Mouse (Mus musculus) mesoderm, embryonic 11.5 days (tissue): ENCODE measurements at regions not wholly inside any gene's neighbourhood (a gene's known extent, or its start where the extent isn't known, plus 50 kb on each side); places are given as distances from the start of the nearest gene placed in this dataset.

Source experiments
- DNase-seq: peaks from one replicate; pipeline ENCODE4 v3.0.0-alpha.2; 2012; ENCODE audit warnings: low read depth, low spot score

DNA sequence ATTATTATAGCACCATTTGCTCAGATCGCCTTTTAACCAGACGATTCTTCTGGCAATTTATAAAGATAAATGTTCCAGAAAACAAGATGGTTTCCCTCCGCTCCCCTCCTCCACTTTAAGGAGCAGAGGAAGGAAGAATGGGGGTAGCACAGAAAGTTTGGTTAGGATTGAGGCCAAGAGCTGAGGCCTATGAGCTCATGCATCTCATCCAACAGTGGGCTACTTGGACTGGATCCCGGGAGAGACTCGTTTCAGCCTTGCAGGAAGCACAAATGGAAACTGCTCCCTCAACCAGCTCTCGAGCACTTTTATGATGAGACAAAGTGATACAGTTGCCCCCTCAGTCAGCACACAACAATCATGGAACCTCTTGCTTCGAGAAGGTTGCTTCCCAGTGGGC, 97.9 kb upstream of the Irx3 start:
- DNase-seq = no peak

DNA sequence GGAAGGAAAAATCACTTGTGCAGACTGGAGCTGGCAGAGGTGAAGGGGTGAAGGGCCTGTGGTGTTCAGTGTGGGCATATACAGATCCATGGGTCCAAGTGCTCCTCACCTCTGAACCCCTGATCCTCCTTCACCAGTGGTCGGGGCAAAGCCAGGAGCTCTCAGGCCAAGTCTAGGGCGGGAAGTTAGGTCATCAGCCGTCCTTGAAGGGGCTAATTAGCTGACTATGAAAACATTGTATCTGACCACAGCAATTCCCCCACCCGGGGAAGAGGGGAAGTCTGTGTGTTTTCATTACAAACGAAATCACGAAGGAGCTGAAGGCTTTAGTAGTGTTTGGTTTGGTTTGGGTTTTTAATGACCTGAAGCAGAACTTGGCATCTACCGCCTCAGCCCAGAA, 95.5 kb upstream of the Irx3 start:
- DNase-seq = no peak

- DNase-seq = no peak
Measured at GRCm38 (mm10) chr8:91895987-91896386, 94.1 kb upstream of the Irx3 start.

GRCm38 (mm10) chr8:91884862-91885261, 83.0 kb upstream of the Irx3 start:
- no peak for DNase-seq

GRCm38 (mm10) chr8:91884325-91884724, 82.5 kb upstream of the Irx3 start:
- no peak for DNase-seq

- DNase-seq = no peak
Measured at GRCm38 (mm10) chr8:91883012-91883411, 81.1 kb upstream of the Irx3 start.

DNA sequence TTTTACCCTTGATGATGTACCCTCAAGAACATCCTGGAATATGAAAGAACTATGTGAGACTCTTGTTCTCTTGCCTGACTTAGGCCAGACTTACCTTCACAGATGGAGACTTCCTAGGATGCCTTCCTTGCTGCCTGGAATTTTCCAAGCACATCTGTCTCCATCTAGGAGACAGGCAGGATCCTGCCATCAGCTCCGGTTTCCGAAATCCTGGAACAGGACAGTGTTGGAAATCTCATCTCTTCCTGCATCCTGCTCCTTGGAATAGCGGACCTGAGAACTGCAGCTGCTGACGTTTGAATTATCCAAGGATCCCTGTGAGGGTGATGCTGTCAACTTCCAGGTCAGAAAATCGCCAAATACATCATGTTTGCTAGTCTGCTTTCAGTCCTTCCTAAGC, 77.0 kb upstream of the Irx3 start:
- no peak for DNase-seq

DNA sequence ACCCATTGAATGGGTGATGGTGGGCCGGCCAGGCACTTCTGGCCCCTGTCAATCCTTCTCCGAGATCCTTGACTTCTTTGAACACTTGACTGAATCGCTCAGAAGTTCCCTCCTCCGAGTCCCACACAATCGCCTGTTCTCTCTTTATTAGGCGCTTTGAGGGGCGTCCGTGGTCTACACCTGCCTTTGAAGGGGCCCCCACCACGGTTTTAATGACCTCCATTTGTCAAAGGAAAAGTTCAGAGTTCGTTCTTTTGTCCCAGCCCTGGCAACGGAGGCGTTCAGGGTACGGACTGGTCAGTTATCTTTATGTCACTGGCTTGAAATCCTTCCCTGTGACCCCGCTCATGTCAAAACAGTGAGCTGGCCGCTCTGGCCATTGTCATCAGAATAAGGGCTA, 74.3 kb upstream of the Irx3 start:
- DNase-seq = peak; percentile 48

GRCm38 (mm10) chr8:91873232-91873631, 71.4 kb upstream of the Irx3 start:
- DNase-seq = no peak

DNA sequence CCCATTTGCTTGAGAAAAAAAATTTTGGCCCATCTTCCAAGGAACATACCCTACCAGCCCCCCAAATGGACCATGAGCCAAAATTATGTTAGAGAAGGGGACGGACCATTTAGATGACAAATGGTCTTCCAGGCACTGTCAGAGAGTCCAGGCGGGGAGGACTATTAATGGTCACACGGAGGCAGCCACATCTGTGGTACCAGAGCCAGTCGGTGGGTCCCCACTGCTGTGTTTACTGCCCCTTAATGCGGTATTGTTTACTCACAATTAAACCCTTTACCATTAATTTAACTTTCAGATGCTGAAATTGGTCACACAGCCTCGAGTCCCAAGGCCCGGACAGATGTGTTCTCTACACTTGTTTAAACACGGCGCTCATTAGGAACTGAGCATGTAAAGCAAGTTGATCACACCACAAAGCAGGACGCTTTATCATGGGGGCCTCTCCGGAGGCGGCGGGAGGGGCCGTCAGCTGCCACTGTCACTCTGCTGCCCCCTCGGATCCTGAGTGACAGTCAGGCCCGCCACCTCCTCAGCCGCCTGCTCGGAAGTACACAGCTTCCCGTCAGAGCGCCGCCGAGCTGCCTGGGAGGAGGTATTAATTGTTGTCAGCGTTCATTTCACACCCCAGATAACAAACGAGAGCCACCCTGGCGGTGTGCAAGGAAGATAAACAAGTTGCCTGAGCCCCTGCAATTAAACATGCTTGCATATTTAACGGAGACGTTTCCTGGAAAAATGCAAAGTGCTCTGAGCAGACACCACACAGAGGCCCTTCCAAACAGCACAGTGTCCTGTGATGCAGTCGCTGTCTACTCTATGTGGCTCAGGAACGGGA, 70.6 kb upstream of the Irx3 start:
- DNase-seq = peak; percentile 37

GRCm38 (mm10) chr8:91867069-91867468, 65.2 kb upstream of the Irx3 start:
- peak; percentile 54 for DNase-seq

DNA sequence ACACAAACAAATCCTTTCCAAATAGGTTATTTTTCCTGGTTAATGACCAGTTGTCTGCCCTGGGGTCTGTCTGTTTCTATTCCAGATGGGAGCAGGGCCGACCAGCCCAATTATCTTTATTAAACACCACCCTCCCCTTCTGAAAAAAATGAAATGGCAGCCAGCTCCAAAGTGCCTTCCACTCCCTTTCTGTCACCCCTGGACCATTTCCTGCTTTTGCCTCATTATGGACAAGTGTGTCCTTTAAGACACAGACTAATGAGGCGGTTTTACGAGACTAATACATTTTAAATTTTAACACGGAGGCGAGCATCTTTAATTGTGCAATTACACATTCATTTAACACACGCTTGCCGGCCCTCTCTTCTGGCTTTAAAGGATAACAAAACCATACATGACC, 64.2 kb upstream of the Irx3 start:
- DNase-seq = no peak

- no peak for DNase-seq
Measured at GRCm38 (mm10) chr8:91865361-91865760, 63.5 kb upstream of the Irx3 start.

GRCm38 (mm10) chr8:91863505-91863904, 61.6 kb upstream of the Irx3 start:
- DNase-seq = no peak

- DNase-seq = no peak
Measured at GRCm38 (mm10) chr8:91855881-91856280, 54.0 kb upstream of the Irx3 start.

DNA sequence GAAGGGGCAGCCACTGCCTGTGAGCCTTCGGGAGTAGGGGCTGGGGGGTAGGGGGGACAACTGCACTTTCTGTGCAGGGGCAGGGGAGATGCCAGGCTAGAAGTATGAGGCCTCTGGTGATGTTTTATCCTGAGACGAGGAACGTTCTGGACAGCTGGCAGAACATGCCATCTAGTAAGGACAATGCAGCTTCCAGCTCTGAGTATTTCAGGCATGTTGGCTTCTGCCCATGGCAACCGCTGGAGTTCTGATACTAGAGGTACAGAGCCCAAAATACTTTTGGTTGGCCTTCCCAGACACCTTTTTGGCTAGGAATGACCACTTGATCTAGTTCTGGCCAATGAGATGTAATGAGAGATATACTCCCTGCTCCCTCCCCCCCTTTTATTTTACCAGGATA, 52.5 kb upstream of the Irx3 start:
- no peak for DNase-seq

GRCm38 (mm10) chr8:91853803-91854202, 51.9 kb upstream of the Irx3 start:
- no peak for DNase-seq

DNA sequence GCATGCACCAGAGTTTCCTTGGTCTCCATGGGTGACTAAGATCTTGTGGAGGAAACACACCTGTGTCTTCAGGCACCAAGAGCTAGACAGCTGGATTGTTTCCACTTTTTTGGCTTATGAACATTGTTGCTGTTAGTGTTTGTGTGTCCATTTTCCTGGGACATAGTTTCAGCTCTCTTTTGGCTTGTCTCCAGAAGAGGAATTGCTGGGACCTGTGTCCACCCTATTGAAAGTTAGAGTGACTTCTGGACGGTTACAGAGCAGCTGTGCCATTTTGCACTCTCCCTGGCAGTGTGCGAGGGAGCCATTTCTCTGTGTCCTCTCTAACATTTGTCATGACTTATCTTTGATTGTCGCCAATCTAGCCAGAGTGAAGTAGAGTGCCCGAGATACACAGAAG, 51.5 kb upstream of the Irx3 start:
- DNase-seq = no peak
